Mouse (Mus musculus) lung, postnatal 0 days (tissue): ENCODE measurements at regions not wholly inside any gene's neighbourhood (a gene's known extent, or its start where the extent isn't known, plus 50 kb on each side); places are given as distances from the start of the nearest gene placed in this dataset.

ENCODE experiments used
- CTCF ChIP-seq: IDR thresholded peaks from 2 replicates; pipeline ENCODE4 v1.5.1; 2016; ENCODE audit warnings: antibody characterized with exemption, mild to moderate bottlenecking
- EP300 ChIP-seq: IDR thresholded peaks from 2 replicates; pipeline ENCODE4 v1.6.1; 2016; ENCODE audit warnings: antibody characterized with exemption, mild to moderate bottlenecking, control low read depth

DNA sequence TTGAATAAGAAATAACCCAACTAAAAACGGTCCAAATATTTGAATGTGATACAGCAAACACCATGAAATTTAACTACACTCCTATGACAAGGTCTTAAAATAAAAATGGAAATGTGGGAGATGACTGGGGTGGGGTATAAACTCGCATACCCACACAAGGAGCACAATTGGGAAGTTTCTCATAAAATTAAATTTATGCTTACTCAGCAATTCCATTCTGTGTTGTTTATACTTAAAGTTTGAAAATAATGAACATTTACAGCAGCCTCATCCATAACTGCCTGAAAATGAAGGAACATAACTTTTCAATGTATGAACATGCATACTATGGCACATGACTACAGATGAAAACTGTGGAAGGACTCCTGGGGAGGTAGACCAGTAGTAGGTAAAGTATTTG is 384.5 kb upstream of the Nox3 start:
- TF ChIP-seq CTCF (no peak), EP300 (no peak)
